Mouse (Mus musculus): ENCODE data around the gene Iffo1. TPM values are rescaled to one million over a fixed set of nuclear protein-coding genes. Genes with fewer than 3 reads are reported as not detected.

Gene Iffo1
- polyA plus RNA-seq, 1 experiment: 51.8 TPM

DNA sequence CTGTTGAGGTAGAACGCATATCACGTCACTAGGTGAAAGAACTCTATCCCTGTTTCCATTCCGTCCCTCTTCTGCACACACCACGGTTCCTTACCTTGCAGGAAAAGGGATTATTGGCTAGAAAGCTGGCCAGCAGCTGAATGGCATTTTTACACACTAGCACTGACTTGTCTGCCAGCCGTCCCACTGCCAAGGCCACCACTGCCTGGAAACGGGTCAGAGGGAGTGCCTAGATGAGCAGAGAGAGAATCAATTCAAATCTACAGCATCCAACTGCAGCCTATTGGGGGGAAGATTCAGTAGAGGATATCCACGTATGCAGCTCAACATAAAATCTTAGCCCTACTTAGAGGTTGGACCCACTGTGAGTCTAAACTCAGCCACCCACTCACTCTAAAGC, 34.6 kb downstream of the Iffo1 start:
- no peak for TF ChIP-seq CTCF (IDR thresholded peaks at IDR 0.05; ENCODE audit: low read depth, low read length)
- TF ChIP-seq POLR2A (IDR thresholded peaks at IDR 0.05; ENCODE audit: borderline replicate concordance, low read depth, low read length): no peak
- no peak overlapping the region for H3K4me3 ChIP-seq (ENCODE audit: insufficient read depth, low read length)

DNA sequence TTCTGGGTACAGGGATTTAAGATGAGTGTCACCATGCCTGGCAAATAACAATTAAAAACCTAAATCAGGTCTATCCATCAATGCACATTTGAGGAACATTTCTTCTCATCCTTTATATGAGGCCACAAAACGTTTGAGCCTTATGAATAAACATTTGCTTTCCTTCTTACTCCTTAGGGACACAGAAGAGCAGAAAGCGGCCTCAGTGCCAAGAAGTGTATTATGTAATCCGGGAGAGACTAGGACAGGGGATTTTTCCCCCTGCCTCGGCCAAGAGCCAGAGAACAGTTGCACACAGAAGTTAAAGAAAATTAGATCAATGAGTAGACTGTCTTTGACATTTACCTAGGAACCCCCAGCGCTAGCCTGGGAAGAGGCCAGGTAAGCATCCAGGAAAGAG, 37.1 kb downstream of the Iffo1 start:
- no peak overlapping the region for H3K27ac ChIP-seq (ENCODE audit: insufficient read depth, low read depth, low read length)
- TF ChIP-seq POLR2A (IDR thresholded peaks at IDR 0.05; ENCODE audit: borderline replicate concordance, low read depth, low read length) (no peak), CTCF (IDR thresholded peaks at IDR 0.05; ENCODE audit: low read depth, low read length) (no peak)
- H3K4me1 ChIP-seq (ENCODE audit: control insufficient read depth, insufficient read depth, low read length): no peaks in the 10 kb centered on the region
- no peak overlapping the region for H3K4me3 ChIP-seq (ENCODE audit: insufficient read depth, low read length)

More for the DNA sequence above, 34.6 kb downstream of the Iffo1 start:
- Histone ChIP-seq H3K27ac (ENCODE audit: insufficient read depth, low read depth, low read length) (no peak overlapping the region), H3K4me1 (ENCODE audit: control insufficient read depth, insufficient read depth, low read length) (no peaks in the 10 kb centered on the region)

DNA sequence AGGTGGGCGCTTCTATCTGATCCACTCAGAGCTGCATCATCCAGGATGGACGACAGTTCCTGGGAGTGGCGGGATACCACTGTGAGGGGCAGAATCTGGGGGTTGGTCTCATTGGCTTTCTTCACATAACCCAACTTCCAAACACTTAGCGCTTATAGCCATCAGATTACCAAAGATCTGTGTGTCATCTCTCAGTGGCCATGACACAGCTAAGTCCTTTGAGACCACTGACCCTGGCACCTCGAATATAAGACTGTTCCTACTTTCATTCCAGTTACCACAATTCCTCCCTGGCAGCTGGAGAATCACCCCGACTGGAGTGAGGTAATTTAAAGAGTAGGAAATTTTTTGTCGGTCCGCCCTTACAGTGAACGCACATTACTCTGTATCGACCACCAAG, 41.2 kb downstream of the Iffo1 start:
- TF ChIP-seq POLR2A (IDR thresholded peaks at IDR 0.05; ENCODE audit: borderline replicate concordance, low read depth, low read length): no peak
- TF ChIP-seq CTCF (IDR thresholded peaks at IDR 0.05; ENCODE audit: low read depth, low read length): no peak

DNA sequence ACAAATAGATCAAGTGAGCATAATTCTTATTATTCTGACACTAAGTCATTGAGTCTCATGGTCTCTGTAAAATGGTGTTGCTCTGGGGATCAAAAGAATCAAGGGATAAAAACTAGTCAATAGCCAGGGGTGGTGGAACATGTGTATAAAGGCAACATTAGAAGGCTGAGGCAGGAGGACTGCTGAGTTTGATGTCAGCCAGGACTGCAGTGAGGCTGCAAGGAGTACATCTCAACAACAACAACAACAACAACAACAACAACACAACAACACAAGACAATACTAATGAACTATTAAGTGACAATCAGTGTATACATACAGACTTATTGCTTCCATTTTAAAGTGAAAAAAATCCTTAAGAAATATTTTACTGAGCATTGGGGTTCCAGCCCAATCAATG, 45.8 kb downstream of the Iffo1 start:
- peaks cover 5% of the 10 kb centered on the region for H3K4me1 ChIP-seq (ENCODE audit: control insufficient read depth, insufficient read depth, low read length)
- peak overlapping the region; percentile 32 for H3K27ac ChIP-seq (ENCODE audit: insufficient read depth, low read depth, low read length)
- TF ChIP-seq POLR2A (IDR thresholded peaks at IDR 0.05; ENCODE audit: borderline replicate concordance, low read depth, low read length) (no peak), CTCF (IDR thresholded peaks at IDR 0.05; ENCODE audit: low read depth, low read length) (no peak)
- H3K4me3 ChIP-seq (ENCODE audit: insufficient read depth, low read length): peak overlapping the region; percentile 71

More for the DNA sequence above, 41.2 kb downstream of the Iffo1 start:
- H3K4me1 ChIP-seq (ENCODE audit: control insufficient read depth, insufficient read depth, low read length): no peaks in the 10 kb centered on the region
- no peak overlapping the region for H3K4me3 ChIP-seq (ENCODE audit: insufficient read depth, low read length)
- H3K27ac ChIP-seq (ENCODE audit: insufficient read depth, low read depth, low read length): no peak overlapping the region

DNA sequence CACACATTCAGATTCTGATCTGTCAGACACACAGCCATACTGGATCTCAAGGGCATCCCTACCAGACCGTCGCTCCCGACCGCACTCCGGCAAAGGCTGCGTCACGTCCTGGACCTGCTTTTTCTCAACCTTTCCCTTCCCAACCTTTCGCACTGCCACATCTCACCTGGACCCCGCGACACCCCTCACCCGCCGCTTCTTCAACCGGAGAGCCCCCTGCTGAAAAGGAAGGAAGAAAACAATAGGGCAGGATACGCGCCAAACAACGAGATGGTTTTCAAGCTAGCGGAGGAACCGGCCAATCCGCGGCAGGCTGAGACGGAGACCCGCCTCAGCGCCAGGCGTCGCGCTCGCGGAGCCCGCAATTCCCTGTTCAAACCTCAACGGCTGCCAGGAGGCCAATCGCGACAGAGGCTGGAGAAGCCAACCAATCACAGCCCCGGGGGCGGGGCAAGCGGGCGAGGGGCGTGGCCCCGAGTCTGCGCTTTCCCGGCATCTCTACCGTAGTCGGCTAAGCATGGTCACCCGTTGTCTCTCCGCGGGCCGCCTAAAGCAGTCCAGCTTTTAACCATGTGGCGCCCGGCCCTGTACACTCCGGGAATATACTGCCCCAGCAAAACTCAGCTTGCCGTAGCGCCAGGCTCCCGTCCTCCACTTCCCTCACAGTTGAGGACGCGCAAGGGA, 46.4 kb downstream of the Iffo1 start, which contains the start of the genes Ncapd2 and Mrpl51:
TSS of gene Ncapd2 (minus strand) at position 370 of the 684 bp plus-strand sequence.
TSS of gene Mrpl51 (plus strand) at position 470 of the 684 bp plus-strand sequence.
- H3K4me3 ChIP-seq (ENCODE audit: insufficient read depth, low read length): peak within 1 kb of the TSS; percentile 94
- peak within 1 kb of the TSS; percentile 96 for H3K27ac ChIP-seq (ENCODE audit: insufficient read depth, low read depth, low read length)
- H3K4me1 ChIP-seq (ENCODE audit: control insufficient read depth, insufficient read depth, low read length): peaks cover 5% of the 10 kb centered on the region
- TF ChIP-seq POLR2A (IDR thresholded peaks at IDR 0.05; ENCODE audit: borderline replicate concordance, low read depth, low read length) (0 out of 2 replicates have a peak, but pooled peaks have one; percentile 50), CTCF (IDR thresholded peaks at IDR 0.05; ENCODE audit: low read depth, low read length) (no peak)

DNA sequence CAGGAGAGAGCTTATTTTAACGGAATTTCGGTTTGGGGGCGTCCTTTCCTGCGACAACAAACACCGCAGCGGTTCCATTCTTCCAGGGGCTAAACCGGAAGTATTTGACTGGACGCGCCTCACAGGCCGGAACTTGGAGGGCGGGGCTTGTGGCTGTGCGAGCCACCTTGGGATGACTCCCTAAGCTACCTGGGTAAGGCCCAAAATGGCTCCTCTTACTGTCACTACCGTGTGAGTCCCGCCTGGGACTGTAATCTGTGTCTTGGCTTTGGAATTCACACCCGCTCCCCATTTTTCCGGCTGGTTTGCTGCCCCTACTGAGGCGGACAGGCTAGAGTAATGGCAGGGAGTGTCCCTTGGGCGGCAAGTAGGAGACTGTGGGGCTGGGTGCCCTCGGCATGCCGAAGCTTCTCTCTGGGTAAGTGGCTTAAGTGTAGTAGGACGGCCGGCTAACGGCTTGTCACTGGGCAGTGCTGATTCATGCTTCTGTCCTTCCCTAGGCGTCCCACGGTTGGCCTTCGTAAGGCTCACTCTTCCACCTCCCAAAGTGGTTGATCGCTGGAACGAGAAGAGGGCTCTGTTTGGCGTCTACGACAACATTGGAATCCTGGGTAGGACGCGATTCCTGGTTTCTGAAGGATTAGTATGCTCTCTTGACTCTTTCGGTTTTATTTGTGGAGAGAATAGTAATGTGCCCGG, 47.1 kb downstream of the Iffo1 start:
- TF ChIP-seq CTCF (IDR thresholded peaks at IDR 0.05; ENCODE audit: low read depth, low read length) (no peak), POLR2A (IDR thresholded peaks at IDR 0.05; ENCODE audit: borderline replicate concordance, low read depth, low read length) (no peak)
- peaks cover 9% of the 10 kb centered on the region for H3K4me1 ChIP-seq (ENCODE audit: control insufficient read depth, insufficient read depth, low read length)
- peak overlapping the region; percentile 96 for H3K27ac ChIP-seq (ENCODE audit: insufficient read depth, low read depth, low read length)
- H3K4me3 ChIP-seq (ENCODE audit: insufficient read depth, low read length): peak overlapping the region; percentile 94

DNA sequence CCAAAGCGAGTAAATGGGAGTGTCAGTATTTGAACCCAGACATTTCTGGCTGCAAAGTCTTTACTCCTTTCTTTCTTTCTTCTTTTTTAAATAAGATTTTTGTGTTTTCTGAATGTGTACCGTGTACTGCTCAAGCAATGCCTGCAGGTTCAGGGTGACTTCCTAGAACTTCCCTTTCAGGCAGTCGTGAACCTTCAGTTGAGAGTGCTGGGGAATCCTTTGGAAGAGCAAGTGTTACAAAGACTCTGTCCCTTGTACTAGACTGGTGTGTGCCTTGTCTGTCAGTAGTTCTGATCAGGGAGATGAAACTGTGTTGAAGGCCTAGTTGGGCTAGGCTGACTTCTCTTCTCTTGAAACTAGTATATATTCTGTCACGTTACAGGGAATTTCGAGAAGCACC, 47.8 kb downstream of the Iffo1 start:
- peak overlapping the region; percentile 94 for H3K4me3 ChIP-seq (ENCODE audit: insufficient read depth, low read length)
- peaks cover 9% of the 10 kb centered on the region for H3K4me1 ChIP-seq (ENCODE audit: control insufficient read depth, insufficient read depth, low read length)
- H3K27ac ChIP-seq (ENCODE audit: insufficient read depth, low read depth, low read length): peak overlapping the region; percentile 96
- TF ChIP-seq POLR2A (IDR thresholded peaks at IDR 0.05; ENCODE audit: borderline replicate concordance, low read depth, low read length) (no peak), CTCF (IDR thresholded peaks at IDR 0.05; ENCODE audit: low read depth, low read length) (no peak)

DNA sequence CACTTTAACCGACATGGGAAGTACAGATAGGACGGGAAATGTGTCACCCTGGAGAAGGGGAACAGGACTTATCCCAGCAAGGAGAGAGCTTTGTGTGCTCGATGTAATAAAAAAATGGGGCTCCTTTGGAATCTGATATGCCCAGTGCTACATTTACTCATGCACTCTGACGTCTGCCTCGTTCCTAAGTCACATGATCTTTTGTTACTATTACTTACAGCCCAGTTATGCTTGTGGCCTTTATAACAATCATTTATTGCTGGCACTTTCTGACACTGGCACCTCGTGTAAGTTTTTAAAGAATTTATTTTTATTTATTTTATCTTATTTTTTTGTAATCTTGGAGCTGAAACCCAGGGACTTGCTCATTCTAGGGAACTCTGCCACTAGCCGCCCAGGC, 48.3 kb downstream of the Iffo1 start:
- peaks cover 9% of the 10 kb centered on the region for H3K4me1 ChIP-seq (ENCODE audit: control insufficient read depth, insufficient read depth, low read length)
- peak overlapping the region; percentile 94 for H3K4me3 ChIP-seq (ENCODE audit: insufficient read depth, low read length)
- H3K27ac ChIP-seq (ENCODE audit: insufficient read depth, low read depth, low read length): peak overlapping the region; percentile 96
- TF ChIP-seq POLR2A (IDR thresholded peaks at IDR 0.05; ENCODE audit: borderline replicate concordance, low read depth, low read length): no peak
- TF ChIP-seq CTCF (IDR thresholded peaks at IDR 0.05; ENCODE audit: low read depth, low read length): no peak

DNA sequence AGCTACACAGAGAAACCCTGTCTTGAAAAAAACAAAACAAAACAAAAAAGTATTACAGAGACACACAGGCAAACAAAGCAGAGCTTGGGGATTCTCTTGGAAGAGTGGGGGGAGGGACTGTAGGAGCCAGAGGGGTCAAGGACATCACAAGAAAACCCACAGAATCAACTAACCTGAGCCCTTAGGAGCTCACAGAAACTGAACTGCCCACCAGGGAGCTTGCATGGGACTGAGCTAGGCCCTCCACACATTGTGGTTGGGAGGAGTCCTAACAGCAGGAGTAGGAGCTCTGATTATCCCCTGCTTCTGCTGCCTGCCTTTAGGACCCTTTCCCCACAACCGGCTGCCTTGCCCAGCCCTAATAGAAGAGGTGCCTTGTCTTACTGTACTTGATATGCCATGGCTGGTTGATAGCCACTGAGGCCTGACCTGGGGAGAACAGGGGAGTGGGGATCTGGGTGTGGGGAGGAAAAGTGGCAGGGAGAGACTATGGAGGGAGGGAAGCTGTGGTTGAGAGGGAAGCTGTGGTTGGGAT, 50.6 kb downstream of the Iffo1 start:
- Histone ChIP-seq H3K4me1 (ENCODE audit: control insufficient read depth, insufficient read depth, low read length) (peaks cover 9% of the 10 kb centered on the region), H3K27ac (ENCODE audit: insufficient read depth, low read depth, low read length) (no peak overlapping the region), H3K4me3 (ENCODE audit: insufficient read depth, low read length) (no peak overlapping the region)
- no peak for TF ChIP-seq CTCF (IDR thresholded peaks at IDR 0.05; ENCODE audit: low read depth, low read length)
- TF ChIP-seq POLR2A (IDR thresholded peaks at IDR 0.05; ENCODE audit: borderline replicate concordance, low read depth, low read length): no peak

DNA sequence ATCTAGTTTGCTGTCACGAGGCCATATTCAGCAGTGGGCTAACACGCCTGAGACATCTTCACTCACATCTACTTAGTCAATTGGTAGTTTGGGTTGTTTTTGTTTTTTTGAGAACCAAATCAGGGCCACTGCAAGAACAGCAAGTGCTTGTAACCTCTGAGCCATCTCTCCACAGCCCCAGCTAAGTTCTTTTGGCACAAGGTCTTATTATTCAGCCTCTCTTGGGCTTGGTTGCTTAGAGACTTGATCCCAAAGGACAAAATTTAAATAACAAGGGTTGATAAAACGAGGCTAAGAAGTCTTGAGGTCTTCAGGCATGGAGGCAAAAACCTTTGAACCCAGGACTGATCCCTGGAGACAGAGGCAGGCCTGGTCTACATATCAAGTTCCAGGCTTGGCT, 51.3 kb downstream of the Iffo1 start:
- no peak for TF ChIP-seq CTCF (IDR thresholded peaks at IDR 0.05; ENCODE audit: low read depth, low read length)
- no peak for TF ChIP-seq POLR2A (IDR thresholded peaks at IDR 0.05; ENCODE audit: borderline replicate concordance, low read depth, low read length)
- Histone ChIP-seq H3K27ac (ENCODE audit: insufficient read depth, low read depth, low read length) (no peak overlapping the region), H3K4me1 (ENCODE audit: control insufficient read depth, insufficient read depth, low read length) (peaks cover 9% of the 10 kb centered on the region), H3K4me3 (ENCODE audit: insufficient read depth, low read length) (no peak overlapping the region)

Measured in bone marrow macrophage, adult 2 months (primary cell).